Mouse (Mus musculus) intestine, embryonic 14.5 days (tissue): ENCODE results near the gene Ppp1r3d. TPM values are rescaled to one million over a fixed set of nuclear protein-coding genes. Genes with fewer than 3 reads are reported as not detected.

Experiments
- ATAC-seq: fragments of 200-750 bp; cut with Nextera tagmentation; replicated peaks from 2 replicates; pipeline ENCODE4 v1.8.0; 2017; ENCODE audit warnings: low read depth, moderate number of reproducible peaks, moderate TSS enrichment, moderate library complexity; ENCODE audit not compliant: low FRiP score, low TSS enrichment
- DNase-seq: peaks from one replicate; pipeline ENCODE4 v3.0.0-alpha.2; 2018; ENCODE audit warnings: low spot score
- H3K27ac ChIP-seq: fragments of 300-500 bp; sonication (generic); 2 replicates; pipeline ENCODE4 v1.5.1; 2014; ENCODE audit warnings: low read depth, mild to moderate bottlenecking, control low read depth
- H3K27me3 ChIP-seq: fragments of 300-500 bp; sonication (generic); replicated peaks from 2 replicates; pipeline ENCODE4 v1.6.1; 2014; ENCODE audit warnings: low read length, control low read depth; ENCODE audit not compliant: control insufficient read depth, insufficient read depth
- H3K36me3 ChIP-seq: fragments of 300-500 bp; sonication (generic); 2 replicates; pipeline ENCODE4 v1.6.1; 2014; ENCODE audit warnings: low read length, control low read depth; ENCODE audit not compliant: control insufficient read depth, insufficient read depth
- H3K4me1 ChIP-seq: fragments of 300-500 bp; sonication (generic); replicated peaks from 2 replicates; pipeline ENCODE4 v1.6.1; 2014; ENCODE audit warnings: low read length, control low read depth, mixed read lengths; ENCODE audit not compliant: control insufficient read depth, insufficient read depth
- H3K4me2 ChIP-seq: fragments of 300-500 bp; sonication (generic); 2 replicates; pipeline ENCODE4 v1.6.1; 2014; ENCODE audit warnings: low read length
- H3K4me3 ChIP-seq: fragments of 300-500 bp; sonication (generic); 2 replicates; pipeline ENCODE4 v1.5.1; 2014; ENCODE audit warnings: low read depth, low read length, control low read depth, mixed read lengths
- H3K9ac ChIP-seq: fragments of 300-500 bp; sonication (generic); 2 replicates; pipeline ENCODE4 v1.6.1; 2014; ENCODE audit warnings: mild to moderate bottlenecking, low read length
- H3K9me3 ChIP-seq: fragments of 300-500 bp; sonication (generic); 2 replicates; pipeline ENCODE4 v1.6.1; 2016; ENCODE audit warnings: low read length, control low read depth; ENCODE audit not compliant: control insufficient read depth
- WGBS: fragments of 180-500 bp; shearing (Covaris S2); extraction: QIAGEN DNeasy Blood & Tissue Kit; methylation state at CpG from one replicate; pipeline ENCODE4 v1.1.7; 2014; 5-methylcytosine and 5-hydroxymethylcytosine counted together
- polyA plus RNA-seq: library from polyadenylated mRNA; unstranded; fragments of >200 nt; fragmentation: Nextera tagmentation; extraction: Ambion mirVana; gene quantifications from 2 replicates; pipeline ENCODE4 v1.2.1, GENCODE M21; 2014

Ppp1r3d gene
- 4.9 and 5.1 TPM in 2 replicates for polyA plus RNA-seq

DNA sequence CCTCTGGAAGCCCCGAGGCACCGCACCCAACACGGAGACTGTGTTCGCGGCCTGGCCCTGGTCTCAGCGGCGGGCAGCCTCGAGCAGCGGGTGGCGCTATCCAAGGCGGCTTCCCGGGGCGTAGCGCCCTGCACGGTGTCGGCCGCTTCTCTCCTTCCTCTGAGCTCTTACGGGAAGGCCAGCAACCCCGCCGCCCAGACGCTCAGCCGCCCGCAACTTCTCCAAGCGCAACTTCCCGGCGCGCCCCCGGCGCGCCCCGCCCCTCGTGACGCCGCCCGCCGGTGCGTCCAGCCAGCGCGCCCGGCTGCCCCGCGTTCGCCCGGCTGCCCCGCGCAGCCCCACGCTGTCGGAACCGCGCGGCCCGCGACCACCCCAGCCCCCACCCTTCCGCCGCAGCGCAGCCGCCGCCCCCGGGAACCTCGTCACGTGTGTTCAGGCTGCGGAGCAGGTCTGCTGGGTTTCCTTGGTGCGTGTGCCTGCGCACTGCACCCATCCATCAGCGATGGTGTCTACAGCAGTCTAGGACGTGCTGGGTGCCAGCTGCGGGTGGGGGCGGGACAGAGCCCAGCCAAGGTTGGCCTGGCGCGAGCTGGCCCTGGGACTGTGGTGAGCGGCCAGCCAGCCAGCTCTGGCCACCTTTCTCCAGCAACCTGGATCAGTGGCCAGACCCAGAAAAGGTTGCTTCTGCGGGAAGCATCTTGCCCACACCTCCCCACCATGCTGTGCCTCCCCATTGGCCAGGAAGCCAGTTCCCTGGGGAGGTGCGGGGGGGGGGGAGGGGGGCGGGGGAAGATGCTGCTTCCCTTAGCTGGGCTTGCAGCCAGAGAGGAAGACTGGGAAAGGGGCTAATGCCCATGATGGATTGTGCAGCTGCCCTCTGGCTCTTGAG, at the start of gene Ppp1r3d, which contains the start of gene Fam217b:
Ppp1r3d (minus strand) TSS at position 212 of the 889 bp plus-strand sequence.
Fam217b (plus strand) TSS at position 264 of the 889 bp plus-strand sequence.
- peak; percentile 86 for ATAC-seq
- H3K9ac ChIP-seq = peak within 1 kb of the TSS; percentile 66
- peak within 1 kb of the TSS; percentile 64 for H3K4me3 ChIP-seq
- peaks cover 6% of the 10 kb centered on the region; the same call in 1 of the 2 replicates for H3K36me3 ChIP-seq
- DNase-seq = peak; percentile 84
- under 1% methylated on average over 68 of the region's 74 CpGs for WGBS
- H3K4me2 ChIP-seq = peak within 1 kb of the TSS; percentile 99
- peak within 1 kb of the TSS; percentile 81 for H3K27ac ChIP-seq
- H3K9me3 ChIP-seq = no peaks in the 10 kb centered on the region
- peaks cover 23% of the 10 kb centered on the region for H3K4me1 ChIP-seq
- H3K27me3 ChIP-seq = no peaks in the 10 kb centered on the region

DNA sequence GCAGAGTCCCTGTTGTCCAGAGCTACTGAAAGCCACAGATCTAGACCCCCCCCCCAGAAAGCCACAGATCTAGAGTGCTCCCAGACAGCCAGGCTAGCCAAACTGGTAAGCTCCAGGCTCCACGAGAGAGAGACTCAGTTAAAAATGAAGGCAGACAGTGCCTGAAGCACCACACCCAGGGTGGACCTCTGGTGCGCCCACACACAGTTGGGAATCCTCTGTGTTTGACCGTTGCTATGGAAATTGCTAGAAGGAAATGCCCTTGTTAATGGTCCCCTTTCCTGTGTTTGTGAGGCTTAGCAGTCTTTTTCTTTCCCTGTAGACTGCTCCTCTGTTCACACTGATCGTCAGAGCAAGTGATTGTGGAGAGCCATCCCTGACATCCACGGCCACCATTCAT, 46.1 kb upstream of the Ppp1r3d start:
- Histone ChIP-seq H3K4me1 (peaks cover 7% of the 10 kb centered on the region), H3K36me3 (no peaks in the 10 kb centered on the region), H3K27me3 (no peaks in the 10 kb centered on the region), H3K4me2 (no peak overlapping the region), H3K4me3 (no peak overlapping the region), H3K27ac (no peak overlapping the region; the same call in 1 of the 2 replicates), H3K9me3 (no peaks in the 10 kb centered on the region), H3K9ac (no peak overlapping the region)
- DNase-seq (no peak), ATAC-seq (peak; percentile 43; the same call in 1 of the 2 replicates)
- WGBS = 50% methylated on average over 5 of the region's 5 CpGs

DNA sequence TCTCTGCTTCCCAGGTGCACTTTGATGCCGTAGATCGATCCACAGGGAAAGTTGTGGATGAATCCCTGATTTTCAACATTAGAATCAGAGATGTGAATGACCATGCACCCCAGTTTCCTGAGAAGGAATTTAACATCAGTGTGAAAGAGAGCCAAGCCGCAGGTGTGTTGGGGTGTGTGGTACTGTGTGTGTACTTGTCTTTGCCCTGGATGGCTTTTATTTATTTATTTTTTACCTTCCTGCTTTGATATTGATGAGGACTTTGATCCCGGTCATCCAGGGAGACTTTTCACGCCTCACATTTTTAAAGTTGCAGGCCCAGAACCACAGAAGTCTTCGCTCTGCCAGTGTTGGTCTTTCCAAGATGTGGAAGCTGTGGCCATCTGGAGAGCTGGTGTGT, 43.1 kb upstream of the Ppp1r3d start:
- 83% methylated on average over 6 of the region's 6 CpGs for WGBS
- Histone ChIP-seq H3K4me3 (no peak overlapping the region), H3K27ac (no peak overlapping the region), H3K9ac (no peak overlapping the region), H3K9me3 (no peaks in the 10 kb centered on the region), H3K4me2 (no peak overlapping the region), H3K36me3 (no peaks in the 10 kb centered on the region), H3K4me1 (peaks cover 11% of the 10 kb centered on the region), H3K27me3 (no peaks in the 10 kb centered on the region)
- DNase-seq (no peak), ATAC-seq (no peak)

DNA sequence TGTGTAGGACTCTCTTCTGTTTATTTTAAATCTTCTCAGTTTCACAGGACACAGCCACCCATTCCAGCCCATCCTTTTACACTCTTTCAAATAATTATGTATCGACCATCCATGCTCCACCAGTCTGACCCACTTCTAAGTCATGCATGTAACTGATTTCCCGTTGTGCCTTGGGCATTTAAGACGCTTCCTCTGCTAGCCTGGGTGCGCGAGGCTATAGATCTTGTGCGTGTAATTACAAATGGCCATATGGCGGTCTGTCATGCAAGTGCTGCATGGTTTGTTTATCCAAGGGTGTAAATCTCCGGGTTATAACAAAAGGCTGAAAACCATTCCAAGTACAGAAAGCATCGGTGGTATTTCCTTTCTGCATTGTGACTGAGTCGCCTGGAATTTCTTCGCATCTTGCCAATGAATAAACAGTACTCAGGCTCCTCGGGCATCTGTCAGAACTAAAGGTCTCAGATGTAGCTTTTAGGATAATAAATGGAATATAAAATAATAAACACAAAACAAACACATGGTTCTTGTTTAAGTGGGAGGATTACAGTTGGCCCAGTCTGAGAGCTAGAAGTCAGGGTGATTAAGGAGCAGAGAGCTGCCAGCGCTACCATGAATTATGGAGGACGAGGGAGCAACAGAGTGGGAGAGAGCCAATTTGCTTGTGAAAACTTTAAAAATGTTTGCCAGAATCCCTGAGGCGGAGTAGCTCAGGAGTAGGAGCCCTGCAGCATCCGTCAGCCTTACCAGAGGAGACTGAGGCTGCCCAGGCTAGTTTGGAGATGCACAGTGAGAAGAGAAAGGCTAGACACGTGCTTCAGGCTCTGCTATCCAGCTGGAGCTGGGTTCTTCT, 40.6 kb upstream of the Ppp1r3d start:
- WGBS = 20% methylated on average over 17 of the region's 17 CpGs

DNA sequence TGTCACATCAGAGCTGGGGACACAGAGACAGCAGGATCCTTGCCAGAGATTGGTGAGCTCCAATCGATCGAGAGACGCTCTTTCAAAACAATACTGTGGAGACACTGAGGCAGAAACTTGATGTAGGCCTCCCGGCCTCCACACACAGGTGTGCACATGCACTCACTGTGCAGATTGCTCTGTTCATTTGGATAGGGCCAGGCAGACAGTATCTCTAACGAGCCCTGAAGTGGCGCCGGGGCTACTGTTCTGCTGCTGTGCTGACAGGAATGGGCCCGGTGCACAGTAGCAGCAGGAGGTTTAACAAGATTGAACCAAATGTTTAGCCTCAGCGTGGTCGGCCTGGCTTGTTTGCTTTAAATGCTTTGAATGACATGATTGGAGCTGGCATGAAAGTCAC, 36.7 kb upstream of the Ppp1r3d start:
- Histone ChIP-seq H3K36me3 (no peaks in the 10 kb centered on the region), H3K27me3 (no peaks in the 10 kb centered on the region), H3K27ac (no peak overlapping the region), H3K4me1 (peaks cover 8% of the 10 kb centered on the region), H3K9ac (no peak overlapping the region), H3K4me2 (no peak overlapping the region), H3K4me3 (no peak overlapping the region), H3K9me3 (no peaks in the 10 kb centered on the region)
- no peak for ATAC-seq
- no peak for DNase-seq
- 73% methylated on average over 10 of the region's 10 CpGs for WGBS

More for the DNA sequence above, 40.6 kb upstream of the Ppp1r3d start:
- Histone ChIP-seq H3K4me1 (peaks cover 8% of the 10 kb centered on the region), H3K9me3 (no peaks in the 10 kb centered on the region), H3K9ac (no peak overlapping the region), H3K36me3 (no peaks in the 10 kb centered on the region), H3K4me2 (peak overlapping the region; percentile 24), H3K27me3 (no peaks in the 10 kb centered on the region), H3K27ac (peak overlapping the region; percentile 65), H3K4me3 (no peak overlapping the region)
- ATAC-seq (peak; percentile 62; the same call in 1 of the 2 replicates), DNase-seq (peak; percentile 62)

DNA sequence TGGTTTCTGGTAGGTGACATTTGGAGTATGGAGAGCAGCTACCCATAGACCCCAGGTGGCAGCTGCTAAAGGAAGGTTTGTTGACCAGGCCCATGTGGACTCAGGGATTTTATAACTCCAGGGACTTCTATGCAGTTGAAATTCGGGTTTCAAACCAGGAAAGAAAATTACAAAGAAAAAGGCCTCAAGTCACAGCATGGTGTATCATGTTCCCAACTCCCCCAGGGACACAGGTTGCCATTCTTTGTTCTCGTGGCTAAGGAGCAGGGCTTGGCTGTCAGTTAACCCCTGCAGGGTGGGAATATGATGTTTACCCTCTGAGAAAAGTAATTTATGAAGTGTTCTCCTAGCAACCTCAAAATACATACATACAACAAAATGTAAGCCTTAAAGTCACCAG, 36.0 kb upstream of the Ppp1r3d start:
- no peaks in the 10 kb centered on the region for H3K9me3 ChIP-seq
- H3K27ac ChIP-seq = no peak overlapping the region
- H3K4me2 ChIP-seq = no peak overlapping the region
- H3K27me3 ChIP-seq = no peaks in the 10 kb centered on the region
- H3K9ac ChIP-seq = no peak overlapping the region
- DNase-seq (no peak), ATAC-seq (no peak)
- WGBS = 39% methylated on average over 2 of the region's 2 CpGs
- peaks cover 3% of the 10 kb centered on the region for H3K4me1 ChIP-seq
- H3K36me3 ChIP-seq = no peaks in the 10 kb centered on the region
- no peak overlapping the region for H3K4me3 ChIP-seq

DNA sequence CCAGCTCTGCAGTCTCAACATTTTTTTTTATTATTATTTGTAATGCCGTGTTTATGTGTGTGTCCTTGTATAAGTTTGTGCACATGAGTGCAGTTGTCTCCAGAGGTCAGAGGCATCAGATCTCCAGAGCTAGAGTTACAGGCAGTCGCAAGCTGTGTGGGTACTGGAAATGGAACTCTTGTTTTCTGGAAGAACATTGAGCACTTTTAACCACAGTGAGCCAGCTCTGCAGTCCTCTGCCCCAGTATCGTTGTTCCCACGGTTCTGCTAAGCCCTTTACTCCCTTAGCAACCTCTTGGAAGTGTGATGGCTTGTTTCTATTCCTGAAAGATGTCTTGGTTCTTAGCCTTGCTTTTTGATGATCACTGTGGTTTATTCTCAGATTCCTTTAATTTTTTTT, 35.1 kb upstream of the Ppp1r3d start:
- Histone ChIP-seq H3K4me2 (no peak overlapping the region), H3K9ac (no peak overlapping the region), H3K27me3 (no peaks in the 10 kb centered on the region), H3K27ac (no peak overlapping the region), H3K9me3 (no peaks in the 10 kb centered on the region), H3K36me3 (no peaks in the 10 kb centered on the region), H3K4me1 (no peaks in the 10 kb centered on the region), H3K4me3 (no peak overlapping the region)
- WGBS = 87% methylated on average over 4 of the region's 4 CpGs
- DNase-seq (no peak), ATAC-seq (no peak)

DNA sequence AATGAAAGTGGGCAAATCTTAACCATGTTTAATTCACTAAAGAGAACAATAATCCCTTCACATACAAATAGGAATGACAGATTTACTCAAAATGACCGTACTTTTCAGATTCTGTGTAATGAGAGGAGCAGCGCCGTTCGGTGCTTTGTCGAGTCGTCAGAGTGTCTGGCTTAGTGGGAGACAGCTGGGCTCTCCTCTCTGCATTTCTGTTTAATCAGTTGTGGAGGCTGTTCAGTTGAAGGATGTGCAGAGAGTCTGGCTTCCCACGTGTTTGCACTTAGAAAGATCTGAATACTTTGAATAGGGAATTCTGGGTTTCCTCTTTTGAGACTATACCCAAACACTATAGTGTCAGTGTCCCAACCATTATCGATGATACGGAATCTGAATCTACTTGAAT, 23.0 kb upstream of the Ppp1r3d start:
- Histone ChIP-seq H3K4me2 (no peak overlapping the region), H3K4me1 (no peaks in the 10 kb centered on the region), H3K27me3 (no peaks in the 10 kb centered on the region), H3K9me3 (no peaks in the 10 kb centered on the region), H3K9ac (no peak overlapping the region), H3K4me3 (no peak overlapping the region), H3K27ac (no peak overlapping the region), H3K36me3 (no peaks in the 10 kb centered on the region)
- no peak for ATAC-seq
- no peak for DNase-seq
- 53% methylated on average over 9 of the region's 9 CpGs for WGBS
